Mouse (Mus musculus): ENCODE measurements at regions not wholly inside any gene's neighbourhood (a gene's known extent, or its start where the extent isn't known, plus 50 kb on each side); places are given as distances from the start of the nearest gene placed in this dataset.

- no peak for DNase-seq (ENCODE audit: low spot score in 2 of 2)
These were observed 202.1 kb upstream of the Elac2 start for GRCm38 (mm10) chr11:64776691-64777090.

- no peak for DNase-seq (ENCODE audit: low spot score in 2 of 2)
These were observed 178.4 kb upstream of the Elac2 start for GRCm38 (mm10) chr11:64800246-64801121.

- DNase-seq (ENCODE audit: low spot score in 2 of 2), result no peak
These were observed 177.5 kb upstream of the Elac2 start for GRCm38 (mm10) chr11:64801351-64801750.

GRCm38 (mm10) chr11:64805567-64805966 is 173.3 kb upstream of the Elac2 start:
- no peak for DNase-seq (ENCODE audit: low spot score in 2 of 2)

- DNase-seq (ENCODE audit: low spot score in 2 of 2), result no peak
These were observed 166.4 kb upstream of the Elac2 start for GRCm38 (mm10) chr11:64812408-64812807.

GRCm38 (mm10) chr11:64829429-64829828 is 149.4 kb upstream of the Elac2 start:
- DNase-seq (ENCODE audit: low spot score in 2 of 2), result no peak

GRCm38 (mm10) chr11:64832453-64832852 is 146.4 kb upstream of the Elac2 start:
- no peak for DNase-seq (ENCODE audit: low spot score in 2 of 2)

- DNase-seq (ENCODE audit: low spot score in 2 of 2), result no peak
These were observed 145.1 kb upstream of the Elac2 start for GRCm38 (mm10) chr11:64833786-64834185.

- peak; percentile 44 to 60 for DNase-seq (ENCODE audit: low spot score in 2 of 2)
These were observed 142.1 kb upstream of the Elac2 start for GRCm38 (mm10) chr11:64836771-64837170.

- no peak for DNase-seq (ENCODE audit: low spot score in 2 of 2)
These were observed 137.7 kb upstream of the Elac2 start for GRCm38 (mm10) chr11:64841092-64841491.

- peak in 1 of 2 experiments; percentile 8 for DNase-seq (ENCODE audit: low spot score in 2 of 2)
These were observed 135.9 kb upstream of the Elac2 start for GRCm38 (mm10) chr11:64842775-64843530.

- DNase-seq (ENCODE audit: low spot score in 2 of 2), result no peak
These were observed 132.2 kb upstream of the Elac2 start for GRCm38 (mm10) chr11:64846577-64847147.

- DNase-seq (ENCODE audit: low spot score in 2 of 2), result no peak
These were observed 119.2 kb upstream of the Elac2 start for GRCm38 (mm10) chr11:64859636-64860035.

- DNase-seq (ENCODE audit: low spot score in 2 of 2), result no peak
These were observed 98.2 kb upstream of the Elac2 start for GRCm38 (mm10) chr11:64880674-64881073.

- no peak for DNase-seq (ENCODE audit: low spot score in 2 of 2)
These were observed 94.3 kb upstream of the Elac2 start for GRCm38 (mm10) chr11:64884518-64884917.

GRCm38 (mm10) chr11:64889335-64890020 is 89.4 kb upstream of the Elac2 start:
- DNase-seq (ENCODE audit: low spot score in 2 of 2), result no peak

GRCm38 (mm10) chr11:64890776-64891175 is 88.1 kb upstream of the Elac2 start:
- no peak for DNase-seq (ENCODE audit: low spot score in 2 of 2)

GRCm38 (mm10) chr11:64895804-64896466 is 82.9 kb upstream of the Elac2 start:
- DNase-seq (ENCODE audit: low spot score in 2 of 2), result no peak

GRCm38 (mm10) chr11:64898758-64899586 is 79.9 kb upstream of the Elac2 start:
- DNase-seq (ENCODE audit: low spot score in 2 of 2), result peak; percentile 45 to 64

- no peak for DNase-seq (ENCODE audit: low spot score in 2 of 2)
These were observed 79.1 kb upstream of the Elac2 start for GRCm38 (mm10) chr11:64899587-64900278.
